Mouse (Mus musculus): ENCODE data around the gene Abce1. TPM values are rescaled to one million over a fixed set of nuclear protein-coding genes. Genes with fewer than 3 reads are reported as not detected.

Gene Abce1
- polyA plus RNA-seq (2015; fragmentation: Nextera tagmentation; extraction: Ambion mirVana) = 55.0 and 57.9 TPM in 2 replicates

GRCm38 (mm10) chr8:79711064-79711961 lies at the start of gene Abce1, which contains the start of gene Anapc10:
Abce1 (minus strand) TSS chr8:79711740.
Anapc10 (plus strand) TSS chr8:79711820.

GRCm38 (mm10) chr8:79639586-79640451 lies 71.7 kb downstream of the Abce1 start, which contains the start of gene Otud4:
Otud4 (plus strand) TSS chr8:79639618.

Other genes starting within 250 kb of the Abce1 start
- gene Otud4, start 72.1 kb downstream of the Abce1 start, polyA plus RNA-seq (2015; fragmentation: Nextera tagmentation; extraction: Ambion mirVana) = 6.6 and 7.9 TPM in 2 replicates
- 40.2 and 44.5 TPM in 2 replicates for gene Anapc10, start 80 bp upstream of the Abce1 start, polyA plus RNA-seq (2015; fragmentation: Nextera tagmentation; extraction: Ambion mirVana)